Mouse (Mus musculus): ENCODE data around the gene Polr3h. TPM values are rescaled to one million over a fixed set of nuclear protein-coding genes. Genes with fewer than 3 reads are reported as not detected.

Gene Polr3h
- total and polyA plus RNA-seq, 3 experiments, result 40.5 to 224 (median 59.3) TPM

GRCm38 (mm10) chr15:81872262-81873136, 53.5 kb downstream of the Polr3h start, which contains the start of gene Aco2:
TSS of gene Aco2 (plus strand) at chr15:81872309.
- no peaks in the 10 kb centered on the region for H3K27me3 ChIP-seq (replicated peaks)
- H3K4me3 ChIP-seq (replicated peaks in 1 of 3; ENCODE audit: low read depth in 2 of 3, low read length in 2 of 3, poor library complexity in 1 of 3), result peak within 1 kb of the TSS; percentile 94 to 100 (median 99)
- H3K9me3 ChIP-seq (replicated peaks; ENCODE audit: low read length), result no peaks in the 10 kb centered on the region
- H3K27ac ChIP-seq (ENCODE audit: insufficient read depth, low read depth), result peak within 1 kb of the TSS; percentile 89
- dilution Hi-C loops (cut with MboI; ENCODE audit: extremely low pct_ligation_motif_present, extremely low pct_unique_long_range_greater_than_20kb, low sequenced_read_pairs), result no loop called here
- peaks cover 12 to 67% of the 10 kb centered on the region in 2 experiments for H3K4me1 ChIP-seq (ENCODE audit: control insufficient read depth in 1 of 2, insufficient read depth in 2 of 2)
- peak within 1 kb of the TSS; percentile 87 for H3K9ac ChIP-seq (ENCODE audit: insufficient read depth, low read depth)
- H3K36me3 ChIP-seq (replicated peaks in 1 of 2; ENCODE audit: control insufficient read depth in 1 of 2, insufficient read depth in 1 of 2, low read length in 1 of 2), result peaks cover 28 to 49% of the 10 kb centered on the region in 2 experiments
- peak within 1 kb of the TSS; percentile 98 for H3K4me2 ChIP-seq (ENCODE audit: insufficient read depth, low read depth, poor library complexity, severe bottlenecking)
- peak; percentile 99 for DNase-seq (ENCODE audit: extremely low read depth)
- peaks cover 55% of the 10 kb centered on the region for H3K79me2 ChIP-seq (replicated peaks; ENCODE audit: control insufficient read depth, extremely low read depth, insufficient read depth, poor library complexity, severe bottlenecking)
- in situ Hi-C loops (cut with MboI; ENCODE audit: low pct_ligation_motif_present, low pct_unique_long_range_greater_than_20kb, low sequenced_read_pairs), result no loop called here
- no peak for TF ChIP-seq E2F4 (IDR thresholded peaks at IDR 0.05; ENCODE audit: insufficient replicate concordance, low read depth, low read length)
- TF ChIP-seq USF2 (conservative IDR thresholded peaks at IDR 0.05; ENCODE audit: low read depth, low read length), result no peak
- TF ChIP-seq EP300 (IDR thresholded peaks at IDR 0.05; ENCODE audit: low read length), result no peak
- no peak for TF ChIP-seq IRF4 (IDR thresholded peaks at IDR 0.05; ENCODE audit: low read depth, low read length)
- TF ChIP-seq NRF1 (IDR thresholded peaks at IDR 0.05; ENCODE audit: low read depth, low read length), result peak; percentile 65
- no peak for TF ChIP-seq RCOR1 (conservative IDR thresholded peaks at IDR 0.05; ENCODE audit: low read depth, low read length)
- TF ChIP-seq SMC3 (IDR thresholded peaks at IDR 0.05; ENCODE audit: low read depth, low read length), result no peak
- TF ChIP-seq KAT2A (IDR thresholded peaks at IDR 0.05; ENCODE audit: insufficient replicate concordance, low read length), result 0 out of 2 replicates have a peak, but pooled peaks have one; percentile 77
- no peak for TF ChIP-seq RAD21 (IDR thresholded peaks at IDR 0.05; ENCODE audit: low read depth, low read length)
- no peak for TF ChIP-seq CTCF (conservative IDR thresholded peaks at IDR 0.05 in 1 of 2, IDR thresholded peaks at IDR 0.05 in 1 of 2; ENCODE audit: low read depth in 2 of 2, low read length in 2 of 2)
- TF ChIP-seq POLR2AphosphoS2 (IDR thresholded peaks at IDR 0.05; ENCODE audit: low read depth, low read length), result peak; percentile 86; the same call in 1 of the 2 replicates
- TF ChIP-seq NELFE (IDR thresholded peaks at IDR 0.05; ENCODE audit: low read depth, low read length), result peak; percentile 65
- TF ChIP-seq SIN3A (IDR thresholded peaks at IDR 0.05; ENCODE audit: low read length), result peak; percentile 84
- TF ChIP-seq MAFK (IDR thresholded peaks at IDR 0.05; ENCODE audit: insufficient replicate concordance, low read length), result 0 out of 2 replicates have a peak, but pooled peaks have one; percentile 4
- no peak for TF ChIP-seq JUND (conservative IDR thresholded peaks at IDR 0.05; ENCODE audit: low read depth, low read length)
- TF ChIP-seq HCFC1 (IDR thresholded peaks at IDR 0.05; ENCODE audit: low read depth, low read length), result peak; percentile 81
- TF ChIP-seq TBP (conservative IDR thresholded peaks at IDR 0.05; ENCODE audit: low read depth, low read length), result peak; percentile 97
- TF ChIP-seq CHD2 (IDR thresholded peaks at IDR 0.05; ENCODE audit: low read length), result no peak
- TF ChIP-seq TCF12 (IDR thresholded peaks at IDR 0.05; ENCODE audit: low read depth, low read length), result peak; percentile 88
- TF ChIP-seq UBTF (IDR thresholded peaks at IDR 0.05; ENCODE audit: low read depth, low read length), result 0 out of 2 replicates have a peak, but pooled peaks have one; percentile 34
- TF ChIP-seq MEF2A (IDR thresholded peaks at IDR 0.05; ENCODE audit: borderline replicate concordance, low read depth, low read length), result no peak
- peak; percentile 73 for TF ChIP-seq MXI1 (IDR thresholded peaks at IDR 0.05; ENCODE audit: low read depth, low read length)
- TF ChIP-seq ETS1 (conservative IDR thresholded peaks at IDR 0.05; ENCODE audit: low read depth, low read length), result no peak; the same call in 1 of the 2 replicates
- TF ChIP-seq ELF1 (IDR thresholded peaks at IDR 0.05; ENCODE audit: low read depth, low read length), result 0 out of 2 replicates have a peak, but pooled peaks have one; percentile 35
- TF ChIP-seq ZNF384 (IDR thresholded peaks at IDR 0.05; ENCODE audit: low read depth, low read length), result no peak
- TF ChIP-seq ZKSCAN1 (IDR thresholded peaks at IDR 0.05; ENCODE audit: borderline replicate concordance, low read depth, low read length), result no peak
- TF ChIP-seq ZC3H11A (IDR thresholded peaks at IDR 0.05; ENCODE audit: low read depth, low read length), result peak; percentile 46
- TF ChIP-seq MYC (IDR thresholded peaks at IDR 0.05; ENCODE audit: low read depth, low read length), result peak; percentile 56
- TF ChIP-seq ZMIZ1 (IDR thresholded peaks at IDR 0.05; ENCODE audit: low read depth, low read length), result no peak; the same call in none of the 2 replicates
- no peak for TF ChIP-seq CHD1 (IDR thresholded peaks at IDR 0.05; ENCODE audit: low read depth, low read length)
- no peak for TF ChIP-seq PAX5 (IDR thresholded peaks at IDR 0.05; ENCODE audit: low read length)
- no peak for TF ChIP-seq USF1 (IDR thresholded peaks at IDR 0.05; ENCODE audit: low read depth, low read length)
- TF ChIP-seq POLR2A (IDR thresholded peaks at IDR 0.05; ENCODE audit: low read depth, low read length), result peak; percentile 67; the same call in 1 of the 2 replicates
- TF ChIP-seq MAX (IDR thresholded peaks at IDR 0.05; ENCODE audit: low read length), result peak; percentile 46; the same call in 1 of the 2 replicates
- TF ChIP-seq JUN (IDR thresholded peaks at IDR 0.05; ENCODE audit: insufficient read depth, low read depth, low read length), result no peak
- peak; percentile 11; the same call in 1 of the 2 replicates for TF ChIP-seq BHLHE40 (IDR thresholded peaks at IDR 0.05; ENCODE audit: low read depth, low read length)
- TF ChIP-seq MAZ (IDR thresholded peaks at IDR 0.05; ENCODE audit: low read depth, low read length), result peak; percentile 68; the same call in 1 of the 2 replicates
- no peak; the same call in 1 of the 2 replicates for TF ChIP-seq GABPA (IDR thresholded peaks at IDR 0.05; ENCODE audit: insufficient replicate concordance, low read depth, low read length)

Measured in CH12.LX (cell line).